Mouse (Mus musculus): Measurements from ENCODE around the gene Ufd1.

- TF ChIP-seq CTCF (conservative IDR thresholded peaks at IDR 0.05; ENCODE audit: insufficient read depth, insufficient read length, low read depth, low read length): no peak
- TF ChIP-seq POLR2A (IDR thresholded peaks at IDR 0.05; ENCODE audit: low read depth, low read length): no peak
These were observed 14.9 kb upstream of the Ufd1 start for GRCm38 (mm10) chr16:18796645-18797044.
